23 mouse cellular contexts compared by ENCODE assay signal in genomic region chr2:22764774-22765387, GRCm38 (mm10). TPM values are rescaled to one million over a fixed set of nuclear protein-coding genes. Genes with fewer than 3 reads are reported as not detected.
DNase-seq lines count a peak whose midpoint lies in the region; ATAC-seq and TF ChIP-seq lines count a peak whose summit lies in the region.
"Had no signal": no experiment of that assay in that cellular context is flagged by ENCODE, and none has a peak within 500 bp of the region (broad histone marks: within the 10 kb centered on the region; RNA-seq: fewer than 3 reads in every experiment).

No protein-coding gene starts in this region.

- ATAC-seq in frontal cortex, adult (ENCODE audit: low TSS enrichment), result peak; percentile 99
- ATAC-seq: CD4-positive, CD25-positive, alpha-beta regulatory T cell, adult 4 months; inflammation-experienced regulatory T-cells, adult 6 months; liver, embryonic 12.5 days had no signal

- no peak for DNase-seq in frontal cortex, postnatal 14 days (ENCODE audit: low spot score in 2 of 2)
- DNase-seq in layer of hippocampus, adult 2 months (ENCODE audit: low spot score in 2 of 2), result peak in 1 of 2 experiments; percentile 33
- no peak for DNase-seq in layer of hippocampus, adult 9-10 months (ENCODE audit: low spot score)
- DNase-seq in retina, postnatal 1 day, result peak; percentile 27
- no peak for DNase-seq in retina, embryonic 14.5 days (ENCODE audit: low spot score)
- peak; percentile 62 for DNase-seq in telencephalon, adult 2 months (ENCODE audit: low read depth, low spot score)
- DNase-seq in T-cell, adult 2 months (ENCODE audit: low spot score), result no peak
- DNase-seq: adrenal gland, adult 8-10 months; cerebellum, adult 18-20 months; cerebellum, postnatal 36 days; gastrocnemius, adult 2 months; heart, postnatal 4 days; kidney, adult 8-10 months; kidney, postnatal 36 days; lung, embryonic 14.5 days; lung, postnatal 4 days; spleen, adult 18-20 months had no signal

- no peak overlapping the region for H3K4me3 ChIP-seq in layer of hippocampus, adult 2 months
- H3K4me3 ChIP-seq: forebrain, embryonic 12.5 days; gastrocnemius, adult 2 months; heart, embryonic 13.5 days; liver, embryonic 12.5 days had no signal

- TF ChIP-seq CTCF in layer of hippocampus, adult 2 months (conservative IDR thresholded peaks at IDR 0.05), result no peak

- H3K27ac ChIP-seq in layer of hippocampus, adult 2 months, result peak overlapping the region; percentile 67
- H3K27ac ChIP-seq: forebrain, embryonic 12.5 days; gastrocnemius, adult 2 months; heart, embryonic 13.5 days; liver, embryonic 12.5 days had no signal

RNA-seq across cellular contexts. Expression of gene Apbb1ip, which starts 9.0 kb away (rescaled TPM):
- 1 to 10 TPM; 5.8 to 6.0 TPM for total RNA-seq in layer of hippocampus, adult 2 months (2021)

Comparison
In these comparisons a context has a peak if more than half of its experiments do, and no peak if none do; other contexts are left out.
1. DNase-seq: peak in retina, postnatal 1 day (single experiment) and telencephalon, adult 2 months (single experiment); none in frontal cortex, postnatal 14 days (0 of 2), layer of hippocampus, adult 9-10 months (single experiment), retina, embryonic 14.5 days (single experiment) and T-cell, adult 2 months (single experiment).